Mouse (Mus musculus) kidney, adult 2 months (tissue): Measurements from ENCODE around the gene Cant1. TPM values are rescaled to one million over a fixed set of nuclear protein-coding genes. Genes with fewer than 3 reads are reported as not detected.

Experiments used
- DNase-seq: peaks from one replicate; pipeline ENCODE4 v3.0.0; 2021
- H3K27ac ChIP-seq: fragments of 200-500 bp; 2 replicates; pipeline ENCODE4 v1.5.1; 2012; ENCODE audit warnings: low read depth, low read length, control low read depth, inconsistent platforms; ENCODE audit not compliant: insufficient read depth
- H3K27me3 ChIP-seq: fragments of 200-500 bp; replicated peaks from 2 replicates; pipeline ENCODE4 v1.6.1; 2012; ENCODE audit warnings: mild to moderate bottlenecking, moderate library complexity, low read length, inconsistent platforms; ENCODE audit not compliant: control insufficient read depth, insufficient read depth
- H3K36me3 ChIP-seq: fragments of 200-500 bp; 2 replicates; pipeline ENCODE4 v1.6.1; 2012; ENCODE audit warnings: mild to moderate bottlenecking, moderate library complexity, low read length, inconsistent platforms; ENCODE audit not compliant: control insufficient read depth, insufficient read depth
- H3K4me1 ChIP-seq: fragments of 200-500 bp; 2 replicates; pipeline ENCODE4 v1.6.1; 2011; ENCODE audit warnings: low read length; ENCODE audit not compliant: control insufficient read depth, insufficient read depth
- H3K4me3 ChIP-seq: fragments of 200-500 bp; 2 replicates; pipeline ENCODE4 v1.5.1; 2011; ENCODE audit warnings: mild to moderate bottlenecking, low read depth, low read length, control low read depth; ENCODE audit not compliant: insufficient read depth
- CTCF ChIP-seq: fragments of 200-500 bp; conservative IDR thresholded peaks from 2 replicates; pipeline ENCODE4 v1.5.1; 2011; ENCODE audit warnings: low read depth, mild to moderate bottlenecking, control low read depth, low read length, moderate library complexity, mixed read lengths; ENCODE audit not compliant: insufficient read depth, insufficient read length
- POLR2A ChIP-seq: fragments of 200-500 bp; IDR thresholded peaks from one replicate; pipeline ENCODE4 v1.6.1; 2011; ENCODE audit warnings: low read depth, low read length, control low read depth
- WGBS: fragments of 180-500 bp; shearing (Covaris S2); methylation state at CpG from one replicate; pipeline ENCODE4 v1.1.7; 2018; 5-methylcytosine and 5-hydroxymethylcytosine counted together
- polyA plus RNA-seq: library from polyadenylated mRNA; depleted of rRNA; stranded (reverse); fragments of >200 nt; gene quantifications from 2 replicates; pipeline ENCODE4 v1.2.3, GENCODE M21; 2012; rRNA removed

Gene Cant1
- 42.6 and 53.0 TPM in 2 replicates for polyA plus RNA-seq

DNA sequence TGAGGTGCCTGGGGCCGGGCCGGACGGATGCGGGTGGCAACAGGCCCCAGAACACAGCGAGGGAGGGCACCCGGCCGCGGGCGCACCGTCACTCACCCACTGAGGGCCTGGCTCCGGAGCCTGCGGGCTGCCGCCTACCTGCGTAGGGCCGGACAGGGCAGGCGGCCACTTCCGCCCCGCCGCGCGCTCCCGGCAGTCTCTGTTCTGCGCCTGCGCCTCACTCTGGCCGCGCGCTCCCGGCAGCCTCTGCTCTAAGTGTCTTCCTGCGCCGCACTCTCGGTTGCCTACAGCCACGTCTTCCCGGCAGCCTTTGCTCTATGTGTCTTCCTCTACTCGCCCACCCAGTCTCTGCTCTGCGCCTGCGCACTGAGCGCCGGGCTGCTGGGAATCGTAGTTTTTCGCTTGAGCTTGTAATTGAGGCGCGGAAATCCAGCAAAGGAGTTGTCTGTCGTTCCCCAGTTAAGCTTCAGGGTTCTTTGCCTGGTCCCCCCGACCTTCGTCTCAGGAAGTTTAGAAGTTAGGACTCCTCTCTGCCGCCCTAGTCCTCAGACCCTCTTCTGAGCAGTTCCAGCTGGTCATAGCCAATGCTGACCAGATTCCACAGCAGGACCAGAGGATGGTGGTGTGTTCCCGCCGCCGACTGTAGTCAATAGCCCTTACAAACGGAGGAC is at the start of gene Cant1:
Cant1 (minus strand) TSS at position 253 of the 671 bp plus-strand sequence.
- peak within 1 kb of the TSS; percentile 84 for H3K27ac ChIP-seq
- H3K36me3 ChIP-seq = no peaks in the 10 kb centered on the region

DNA sequence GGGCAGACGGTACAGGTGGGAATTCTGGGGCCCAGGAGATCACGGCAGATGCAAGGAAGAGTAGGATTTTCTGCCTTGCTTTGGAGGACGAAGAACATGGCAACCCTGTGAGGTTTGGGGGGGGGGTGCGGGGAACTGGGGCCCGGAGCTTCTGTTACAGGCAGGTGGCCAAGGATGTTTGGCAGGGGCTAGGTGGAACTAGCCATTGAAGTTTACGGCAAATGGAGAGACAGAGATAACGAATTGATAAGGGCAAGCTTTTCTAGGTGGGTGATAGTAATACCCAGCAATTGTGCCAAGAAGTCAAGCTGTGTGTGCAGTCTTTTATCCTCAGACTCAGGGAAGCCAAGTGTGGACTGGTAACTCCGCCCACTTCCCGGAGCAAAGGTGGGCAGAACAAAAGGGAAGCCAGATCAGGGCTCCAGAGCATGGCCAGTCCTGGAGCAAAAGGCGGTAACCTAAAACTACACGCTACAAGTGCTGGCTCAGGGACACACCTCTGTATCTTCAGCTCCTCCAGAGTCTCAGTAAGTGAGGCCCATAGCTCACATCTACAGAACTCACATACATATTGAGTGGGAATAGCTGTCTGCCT is 48.7 kb upstream of the Cant1 start:
- Histone ChIP-seq H3K4me3 (no peak overlapping the region), H3K4me1 (no peaks in the 10 kb centered on the region), H3K27me3 (no peaks in the 10 kb centered on the region), H3K36me3 (no peaks in the 10 kb centered on the region), H3K27ac (no peak overlapping the region)
- TF ChIP-seq POLR2A = no peak
- no peak for TF ChIP-seq CTCF
- DNase-seq = no peak
- WGBS = 63% methylated on average over 11 of the region's 11 CpGs

More for the DNA sequence above, at the start of gene Cant1:
- DNase-seq = peak; percentile 100
- TF ChIP-seq CTCF (no peak), POLR2A (no peak)
- under 1% methylated on average over 50 of the region's 50 CpGs for WGBS
- Histone ChIP-seq H3K4me1 (peaks cover 55% of the 10 kb centered on the region), H3K4me3 (peak within 1 kb of the TSS; percentile 93), H3K27me3 (no peaks in the 10 kb centered on the region)

DNA sequence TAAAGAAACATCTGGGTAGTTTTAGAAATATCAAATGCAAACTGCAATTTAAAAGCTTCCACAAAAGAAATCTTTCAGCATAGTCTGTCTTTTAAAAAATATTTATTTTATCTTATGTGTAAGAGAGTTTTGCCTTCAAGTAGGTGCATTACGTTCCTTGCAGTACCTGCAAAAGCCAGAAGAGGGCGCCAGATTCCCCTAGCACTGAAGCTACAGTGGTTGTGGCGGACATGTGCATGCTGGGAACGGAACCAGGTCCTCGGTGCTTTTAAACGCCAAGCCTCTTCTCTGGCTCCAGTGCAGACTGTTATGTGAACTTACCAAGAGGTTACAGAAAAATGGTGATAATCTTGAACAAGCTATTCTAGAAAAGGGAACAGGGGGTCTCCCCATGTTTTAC is 41.4 kb upstream of the Cant1 start:
- DNase-seq = no peak
- Histone ChIP-seq H3K27ac (no peak overlapping the region), H3K4me1 (peaks cover 5% of the 10 kb centered on the region; the same call in 1 of the 2 replicates), H3K27me3 (no peaks in the 10 kb centered on the region), H3K36me3 (no peaks in the 10 kb centered on the region), H3K4me3 (no peak overlapping the region)
- 79% methylated on average over 6 of the region's 6 CpGs for WGBS
- TF ChIP-seq POLR2A = no peak
- peak; percentile 60 for TF ChIP-seq CTCF

DNA sequence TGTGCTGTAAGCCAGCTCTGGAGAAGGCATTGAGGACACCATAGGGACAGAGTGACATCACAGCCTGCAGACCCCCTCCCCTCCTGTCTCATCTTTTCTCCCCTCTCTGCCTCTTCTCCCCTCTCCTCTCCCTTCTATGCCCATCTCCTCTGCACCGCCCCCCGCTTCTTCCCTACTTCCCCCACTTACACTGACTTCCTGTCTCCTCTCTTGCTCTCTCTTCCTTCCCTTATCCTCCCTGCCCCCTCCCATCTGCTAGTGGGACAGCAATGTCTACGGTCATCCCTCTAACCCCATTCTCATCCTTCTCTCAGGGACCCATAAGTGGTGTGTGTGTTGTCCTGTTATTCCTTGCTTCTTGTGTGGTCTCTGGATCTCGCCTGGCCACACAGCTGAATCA is 40.6 kb upstream of the Cant1 start:
- no peak overlapping the region for H3K27ac ChIP-seq
- no peak for DNase-seq
- TF ChIP-seq CTCF (no peak), POLR2A (no peak)
- 77% methylated on average over 4 of the region's 4 CpGs for WGBS
- peaks cover 5% of the 10 kb centered on the region; the same call in 1 of the 2 replicates for H3K4me1 ChIP-seq
- H3K4me3 ChIP-seq = no peak overlapping the region
- no peaks in the 10 kb centered on the region for H3K36me3 ChIP-seq
- H3K27me3 ChIP-seq = no peaks in the 10 kb centered on the region

DNA sequence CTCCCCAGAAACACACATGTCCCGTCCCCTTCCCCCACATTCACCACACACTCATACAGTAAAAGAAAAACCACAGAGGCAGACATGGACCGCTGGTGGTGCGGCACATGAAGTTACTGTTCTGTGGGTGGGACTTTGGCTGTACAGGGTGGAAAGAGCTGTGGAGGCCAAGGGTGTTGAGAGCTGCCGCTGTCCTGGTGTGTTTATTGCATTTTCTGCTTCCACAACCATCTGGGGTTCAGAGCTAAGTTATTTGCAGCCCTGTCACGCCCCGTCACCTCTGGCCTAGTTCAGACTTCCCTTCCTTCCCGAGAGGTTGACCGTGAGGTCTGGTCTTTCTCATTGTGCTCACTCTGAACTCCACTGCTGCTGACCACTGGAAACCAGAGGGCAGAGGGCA is 40.2 kb upstream of the Cant1 start:
- no peak for TF ChIP-seq POLR2A
- TF ChIP-seq CTCF = no peak
- H3K27me3 ChIP-seq = no peaks in the 10 kb centered on the region
- DNase-seq = peak; percentile 79
- H3K4me3 ChIP-seq = no peak overlapping the region
- no peaks in the 10 kb centered on the region for H3K36me3 ChIP-seq
- H3K27ac ChIP-seq = 0 out of 2 replicates have a peak overlapping the region, but pooled peaks have one; percentile 2
- H3K4me1 ChIP-seq = peaks cover 5% of the 10 kb centered on the region; the same call in 1 of the 2 replicates
- 10% methylated on average over 8 of the region's 8 CpGs for WGBS

DNA sequence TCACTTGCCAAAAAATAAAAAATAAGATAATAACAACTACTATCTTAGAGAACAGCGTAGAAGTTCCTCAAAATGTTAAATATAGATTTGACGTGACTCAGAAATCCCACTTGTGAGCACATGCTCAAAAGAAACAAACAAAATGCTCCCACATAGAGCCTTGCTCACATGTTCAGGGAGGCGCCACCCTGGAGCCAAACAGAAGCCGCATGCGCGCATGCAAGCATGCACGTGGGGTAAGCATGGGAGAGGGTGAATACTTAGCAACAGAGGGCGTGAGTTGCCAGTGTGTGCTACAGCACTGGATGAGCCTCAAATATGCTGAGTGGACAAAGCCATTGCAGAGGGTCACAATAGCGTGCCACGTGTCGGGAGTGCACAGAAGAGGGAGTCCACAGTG is 38.1 kb upstream of the Cant1 start:
- Histone ChIP-seq H3K4me3 (no peak overlapping the region), H3K27me3 (no peaks in the 10 kb centered on the region), H3K27ac (no peak overlapping the region), H3K4me1 (peaks cover 5% of the 10 kb centered on the region; the same call in 1 of the 2 replicates), H3K36me3 (no peaks in the 10 kb centered on the region)
- TF ChIP-seq POLR2A = no peak
- TF ChIP-seq CTCF = no peak
- 86% methylated on average over 11 of the region's 11 CpGs for WGBS
- DNase-seq = peak; percentile 17

DNA sequence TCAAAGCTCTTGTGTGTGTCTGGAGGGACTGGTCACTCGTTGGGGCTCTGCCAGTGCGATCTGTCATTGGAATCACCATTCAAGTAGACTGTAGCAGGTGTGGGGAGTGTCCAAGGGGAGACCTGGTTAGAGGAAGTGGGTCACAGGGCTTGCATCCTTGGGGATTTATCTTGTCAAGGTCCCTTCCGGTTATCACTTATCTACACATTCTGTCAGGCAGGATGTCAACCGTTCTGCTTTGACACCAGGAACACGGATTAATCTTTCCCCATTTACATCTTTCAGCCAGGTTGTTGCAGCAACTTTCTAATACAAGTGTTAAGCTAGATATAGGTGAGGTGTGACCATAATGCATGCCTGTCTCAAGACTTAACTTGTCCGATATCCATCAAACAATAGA is 36.9 kb upstream of the Cant1 start:
- H3K27me3 ChIP-seq = no peaks in the 10 kb centered on the region
- no peaks in the 10 kb centered on the region for H3K36me3 ChIP-seq
- H3K4me3 ChIP-seq = no peak overlapping the region
- H3K27ac ChIP-seq = no peak overlapping the region
- DNase-seq = no peak
- H3K4me1 ChIP-seq = peaks cover 5% of the 10 kb centered on the region; the same call in 1 of the 2 replicates
- TF ChIP-seq CTCF = no peak
- TF ChIP-seq POLR2A = no peak
- WGBS = 71% methylated on average over 6 of the region's 6 CpGs
